Mouse (Mus musculus) retina, postnatal 1 day (tissue): Measurements from ENCODE around the gene Iqsec1.

Experiments
- DNase-seq: peaks from one replicate; pipeline ENCODE4 v3.0.0-alpha.2; 2012

The Iqsec1 gene

DNA sequence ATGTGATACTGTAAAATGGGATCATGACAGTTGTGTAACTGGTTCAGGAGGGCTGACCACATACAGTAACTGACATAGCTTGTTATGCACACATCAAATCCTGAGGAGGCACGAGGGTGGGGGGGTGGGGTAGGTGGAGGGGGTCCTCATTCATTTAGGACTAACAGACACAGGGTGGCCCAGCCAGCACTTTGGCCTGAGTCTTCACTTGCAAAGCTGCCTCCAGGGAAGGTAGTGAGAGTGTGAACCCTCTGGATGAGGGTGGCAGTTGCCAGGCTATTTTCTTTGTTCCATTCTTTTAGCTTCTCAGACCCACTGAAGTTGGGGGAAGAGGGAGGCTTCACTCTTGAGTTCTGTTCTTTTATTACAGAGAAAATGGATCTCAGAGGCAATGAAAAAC is 177.9 kb downstream of the Iqsec1 start:
- DNase-seq: no peak

DNA sequence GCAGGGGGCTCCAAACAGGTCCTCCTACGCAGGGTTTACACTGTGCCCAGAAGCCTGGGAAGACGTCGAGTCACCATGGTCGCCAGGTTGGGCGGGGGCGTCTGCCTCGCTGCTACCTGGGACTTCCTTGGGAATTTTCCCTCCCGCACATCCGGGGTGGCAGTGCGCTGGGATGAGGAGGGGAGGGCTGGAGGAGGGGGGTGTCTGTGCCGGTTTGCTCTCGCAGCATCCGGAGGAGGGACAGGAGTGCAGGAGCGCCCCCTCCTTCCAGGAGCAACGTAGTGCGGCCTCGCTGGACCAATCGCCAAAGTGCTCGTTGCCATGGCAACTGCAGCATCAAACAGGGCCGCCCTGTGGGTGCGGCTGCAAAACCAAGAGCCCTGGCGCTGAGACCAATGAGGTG is 178.5 kb downstream of the Iqsec1 start:
- peak; percentile 94 for DNase-seq

DNA sequence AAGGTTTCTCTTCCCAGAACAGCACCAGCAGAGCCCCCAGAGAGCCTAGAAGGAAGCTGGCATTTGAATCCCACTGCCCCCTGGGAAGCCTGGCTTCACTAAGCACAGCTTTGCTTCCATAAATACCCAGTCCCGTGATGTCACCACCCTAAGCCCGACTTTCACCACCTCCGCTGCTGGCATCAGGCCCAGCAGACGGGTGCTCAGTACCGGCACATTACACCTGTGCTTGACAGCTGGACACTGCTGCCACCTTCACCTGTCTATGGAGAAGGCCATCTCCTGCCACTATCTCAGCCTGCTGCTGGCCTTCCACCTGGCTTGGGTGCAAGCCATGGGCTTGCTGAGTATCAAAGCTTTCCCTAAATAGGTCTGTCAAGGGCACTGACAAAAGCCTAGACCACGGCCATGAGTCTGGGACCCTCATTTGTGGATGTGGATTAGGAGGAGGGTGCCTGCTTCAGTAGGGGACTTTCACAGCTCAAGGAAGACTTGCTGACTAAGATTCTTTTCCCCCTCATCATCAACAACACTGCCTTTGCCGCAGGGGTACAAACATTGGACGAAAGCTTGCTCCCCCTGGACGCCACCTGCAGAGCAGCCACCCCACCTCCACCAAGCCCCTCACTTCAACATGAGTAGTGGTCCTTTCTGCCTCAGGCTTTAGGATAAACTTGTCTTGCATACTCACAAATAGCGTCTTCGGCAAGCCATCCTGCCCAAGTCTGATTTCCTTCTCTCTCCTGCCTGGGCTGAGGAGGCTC is 179.2 kb downstream of the Iqsec1 start:
- DNase-seq: peak; percentile 35

DNA sequence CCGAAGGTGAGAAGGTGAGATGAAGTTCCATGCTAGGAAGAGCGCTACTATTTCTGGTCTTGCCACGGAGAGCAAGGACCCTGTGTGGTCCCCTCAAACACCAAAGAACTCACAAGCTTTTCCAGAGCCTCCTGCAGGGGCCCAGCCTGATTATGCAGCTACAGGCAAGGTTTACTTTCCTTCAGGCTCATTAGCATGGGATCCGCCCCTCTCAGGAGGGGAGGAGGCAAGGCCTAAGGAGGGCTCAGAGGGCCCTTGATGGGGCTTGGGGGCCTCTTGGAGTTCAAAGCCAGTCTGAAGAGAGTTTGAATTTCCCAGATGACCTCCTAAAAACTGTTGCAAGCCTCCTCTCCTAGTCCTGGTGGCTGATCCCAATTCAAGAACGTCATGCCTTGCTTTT is 179.9 kb downstream of the Iqsec1 start:
- peak; percentile 62 for DNase-seq

DNA sequence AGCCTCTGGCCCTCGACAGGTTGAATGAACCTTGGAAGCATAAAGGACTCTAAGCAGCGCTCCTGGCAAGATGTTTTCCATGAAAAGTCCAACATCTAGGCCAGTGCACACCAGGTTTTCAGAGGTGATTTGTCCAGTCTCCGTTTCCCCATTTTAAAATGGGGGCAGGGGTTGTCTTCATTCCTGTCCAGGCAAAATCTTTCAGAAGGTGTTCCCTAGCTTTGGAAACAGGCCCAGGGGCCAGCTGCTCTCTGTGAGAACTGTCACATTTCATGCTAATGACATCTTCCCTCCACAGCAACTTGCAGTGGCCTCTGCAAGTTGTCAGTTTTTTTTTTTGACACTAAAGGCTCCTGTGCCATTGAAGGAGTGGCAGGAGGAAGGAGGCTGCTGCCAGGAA is 180.4 kb downstream of the Iqsec1 start:
- no peak for DNase-seq

DNA sequence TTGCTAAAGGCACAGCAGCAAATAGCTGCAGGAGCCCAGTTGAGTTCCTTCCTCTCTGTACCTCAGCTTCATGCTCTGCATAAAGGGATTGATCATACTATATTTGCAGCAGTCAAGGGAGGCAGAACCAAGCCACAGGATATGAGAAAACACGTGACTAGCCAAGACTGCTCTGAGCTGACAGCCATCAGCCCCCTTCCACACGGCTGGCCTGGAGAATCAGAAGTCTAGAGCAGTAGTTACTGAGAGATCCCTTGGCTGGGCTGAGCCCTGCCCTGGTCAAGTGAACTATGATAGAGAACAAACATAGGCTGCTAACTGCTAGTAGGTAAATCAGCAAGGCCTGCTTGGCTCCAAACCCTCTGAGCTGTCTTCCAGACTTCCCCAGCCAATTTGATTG is 180.9 kb downstream of the Iqsec1 start:
- DNase-seq: no peak

DNA sequence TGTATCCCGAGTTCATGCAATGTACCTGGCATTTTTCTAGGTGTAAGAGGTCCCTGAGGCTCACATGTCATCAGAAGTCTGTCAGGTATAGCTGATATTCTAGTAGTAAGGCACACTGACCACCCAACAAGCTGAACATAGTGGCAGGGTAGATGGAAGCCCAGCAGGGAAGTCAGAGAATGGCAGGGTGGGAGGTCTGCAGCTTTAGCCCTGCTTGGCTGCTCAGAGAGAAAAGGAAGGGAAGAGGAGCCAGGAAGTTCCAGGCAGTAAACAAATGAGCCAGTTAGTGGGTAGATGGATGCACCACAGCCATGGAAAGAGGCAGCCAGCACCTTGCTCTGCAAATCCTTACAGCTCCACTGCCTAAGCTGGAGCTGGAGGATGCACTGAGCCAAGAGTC is 181.7 kb downstream of the Iqsec1 start:
- peak; percentile 63 for DNase-seq

DNA sequence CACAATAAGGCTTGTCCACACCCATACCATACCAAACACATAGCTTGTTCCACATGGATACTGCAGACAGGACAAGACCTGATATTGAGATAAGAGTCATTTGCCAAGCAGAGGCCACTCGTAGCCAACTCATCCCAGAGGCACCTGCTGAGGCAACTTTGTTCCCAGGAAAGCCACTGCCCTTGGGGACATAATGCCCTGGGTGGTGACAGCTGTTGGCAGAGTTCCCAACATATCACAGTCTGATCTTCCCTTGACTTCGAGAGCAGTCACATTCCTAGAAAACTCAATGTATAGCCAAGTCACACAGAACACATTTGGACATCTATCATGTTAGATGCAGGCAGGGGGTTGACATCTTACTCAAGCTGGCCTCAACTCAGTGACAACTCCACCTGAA is 183.4 kb downstream of the Iqsec1 start:
- DNase-seq: no peak

DNA sequence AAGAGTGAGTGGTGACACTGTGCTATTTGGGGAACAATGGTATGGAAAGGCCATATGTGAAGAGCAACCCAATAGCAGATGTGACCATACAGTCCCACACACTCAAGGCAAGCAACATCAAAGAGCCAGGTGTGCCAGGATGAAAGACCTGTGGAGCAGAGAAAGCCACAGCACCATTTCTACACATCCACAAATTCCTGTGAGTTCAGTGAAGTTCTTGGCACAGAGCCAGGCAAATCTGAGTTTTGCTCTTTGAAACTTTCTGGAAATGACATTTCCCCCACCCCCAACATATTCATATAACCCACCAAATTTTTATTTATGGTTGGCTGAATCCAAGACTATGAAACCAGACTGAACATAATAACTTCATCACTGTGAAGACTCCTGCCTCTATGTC is 183.8 kb downstream of the Iqsec1 start:
- no peak for DNase-seq

DNA sequence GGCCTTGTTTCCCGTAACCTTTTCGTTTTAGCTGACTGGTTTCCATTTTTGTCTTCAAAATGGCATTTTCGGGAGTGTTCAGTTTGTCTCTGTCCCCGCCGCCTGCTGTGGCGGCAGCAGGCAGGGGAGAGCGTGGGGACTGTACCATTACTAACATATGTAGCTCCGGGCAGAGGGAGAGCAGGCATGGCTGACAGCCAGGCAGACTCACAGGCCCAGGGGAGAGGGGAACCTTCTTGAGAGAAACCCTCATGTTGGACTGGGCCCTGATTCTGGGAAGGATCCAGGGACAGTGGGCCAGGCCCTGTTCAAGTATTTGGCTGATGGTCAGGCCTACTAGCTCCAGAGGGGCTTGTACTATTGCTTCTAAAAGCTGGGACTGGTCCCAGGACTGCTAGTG is 185.9 kb downstream of the Iqsec1 start:
- DNase-seq: no peak

DNA sequence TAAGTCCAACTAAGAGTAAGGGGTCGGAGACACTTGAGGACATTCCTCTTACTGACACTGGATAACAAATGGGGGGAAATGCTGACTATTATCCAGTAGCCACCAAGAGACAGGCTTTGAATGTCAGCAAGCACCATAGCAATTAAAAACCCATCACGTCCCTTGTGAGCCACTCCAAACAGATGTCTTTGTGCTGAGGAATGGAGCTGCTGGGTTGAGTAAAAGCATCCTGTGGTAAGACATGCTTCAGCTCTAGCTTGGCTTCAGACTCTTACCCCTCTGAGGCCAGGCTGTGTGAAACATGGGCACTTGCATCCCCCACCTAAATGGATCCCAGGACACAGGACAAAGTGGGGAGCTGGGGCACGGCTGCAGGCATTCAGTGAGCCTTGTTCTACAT is 186.4 kb downstream of the Iqsec1 start:
- no peak for DNase-seq

DNA sequence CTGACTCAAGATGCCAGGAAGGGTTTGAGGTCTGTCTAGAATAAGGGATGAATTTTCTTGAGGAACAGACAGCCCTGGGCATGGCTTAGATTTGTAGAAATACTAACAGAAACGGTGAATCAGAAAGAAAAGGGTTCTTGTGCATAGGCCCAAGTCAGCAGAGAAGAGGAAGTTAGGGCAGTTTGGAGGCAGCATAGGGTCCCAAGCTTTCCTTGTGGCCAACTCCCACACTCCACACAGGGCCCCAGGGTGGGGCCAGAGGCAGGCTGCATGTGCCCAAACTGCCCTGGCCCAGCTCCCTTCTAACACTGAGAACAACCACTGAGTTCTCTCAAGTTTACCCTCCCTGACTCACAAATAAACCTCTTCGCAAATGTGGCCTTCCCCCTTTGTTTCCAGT is 187.7 kb downstream of the Iqsec1 start:
- DNase-seq: no peak

DNA sequence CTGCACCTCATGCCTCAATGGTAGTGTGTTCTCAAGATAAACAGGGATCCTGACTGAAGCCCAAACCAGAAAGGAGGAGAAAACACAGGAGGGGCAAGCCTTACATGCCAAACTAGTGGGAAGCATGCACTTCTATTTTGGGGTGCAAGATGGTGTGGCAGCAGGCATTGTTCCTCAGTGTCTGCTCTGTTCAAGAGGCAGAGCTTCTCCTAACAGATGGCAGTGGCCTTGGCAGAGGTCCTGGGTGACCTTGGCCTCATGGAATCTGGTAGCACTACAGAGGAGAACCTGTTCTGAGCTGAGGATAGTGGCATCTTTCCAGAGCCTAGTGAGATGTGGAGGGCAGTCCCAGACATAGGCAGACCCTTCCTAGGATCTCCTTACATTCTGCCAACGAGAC is 189.4 kb downstream of the Iqsec1 start:
- DNase-seq: no peak

DNA sequence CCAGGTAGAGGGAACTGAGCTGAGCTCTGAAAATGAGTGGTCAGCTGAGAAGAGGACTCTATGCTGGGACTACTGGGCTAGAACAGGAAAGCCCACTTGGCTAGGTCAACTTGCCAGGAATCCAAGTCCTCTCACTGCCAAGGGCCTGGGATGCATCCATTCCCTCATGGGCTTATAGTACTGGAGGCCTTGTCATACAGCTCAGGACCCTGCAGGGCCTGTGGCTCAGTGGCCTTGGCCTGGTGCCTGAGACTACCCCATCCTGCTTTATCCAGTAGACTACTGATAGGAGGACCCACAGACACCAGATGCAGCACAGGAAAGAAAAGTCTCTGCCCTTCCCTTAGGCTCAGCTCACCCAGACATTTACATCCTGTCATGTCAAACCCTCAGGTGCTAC is 190.3 kb downstream of the Iqsec1 start:
- no peak for DNase-seq

DNA sequence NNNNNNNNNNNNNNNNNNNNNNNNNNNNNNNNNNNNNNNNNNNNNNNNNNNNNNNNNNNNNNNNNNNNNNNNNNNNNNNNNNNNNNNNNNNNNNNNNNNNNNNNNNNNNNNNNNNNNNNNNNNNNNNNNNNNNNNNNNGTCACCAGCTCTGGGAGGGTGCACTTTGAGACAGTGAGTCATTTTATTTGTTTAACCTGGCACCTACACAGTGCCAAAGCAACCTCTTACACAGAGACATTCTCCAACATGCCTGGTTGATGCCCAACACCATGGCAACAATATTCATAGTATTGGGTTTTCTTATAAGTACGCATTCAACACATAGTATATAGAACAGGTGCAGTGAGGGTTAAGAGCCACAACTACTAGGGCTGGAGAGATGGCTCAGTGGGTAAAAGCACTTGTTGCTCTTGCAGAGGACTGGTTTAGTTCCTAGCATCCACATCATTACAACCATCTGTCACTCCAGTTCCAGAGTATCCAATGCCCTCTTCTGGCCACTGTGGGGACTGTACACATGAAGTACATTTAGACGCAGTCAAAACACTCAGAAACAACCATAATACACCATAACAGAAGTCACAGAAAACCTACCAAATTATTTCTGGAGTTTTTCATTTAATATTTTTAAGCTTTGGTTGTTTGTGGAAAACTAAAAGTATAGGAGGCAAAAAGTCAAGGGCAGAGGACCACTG is 191.4 kb downstream of the Iqsec1 start:
- DNase-seq: no peak

DNA sequence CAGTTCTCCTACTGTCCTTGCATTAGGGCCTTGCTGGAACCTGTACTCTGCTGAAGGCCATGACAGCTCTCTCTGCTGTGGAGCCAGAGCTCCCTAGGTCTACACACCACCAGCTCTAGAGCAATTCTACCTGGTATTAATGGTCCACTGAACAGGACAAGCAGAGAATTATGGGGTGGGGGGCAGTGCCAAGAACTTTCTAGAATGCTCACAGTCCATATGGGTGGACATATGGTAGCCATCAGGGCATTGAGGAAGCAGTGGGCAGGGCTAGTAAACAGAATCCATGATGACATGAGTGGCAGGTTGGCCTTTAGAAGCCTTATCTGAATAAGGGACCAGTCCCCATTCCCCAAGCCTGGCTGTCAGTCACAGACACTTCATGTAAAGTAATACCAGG is 197.6 kb downstream of the Iqsec1 start:
- no peak for DNase-seq

DNA sequence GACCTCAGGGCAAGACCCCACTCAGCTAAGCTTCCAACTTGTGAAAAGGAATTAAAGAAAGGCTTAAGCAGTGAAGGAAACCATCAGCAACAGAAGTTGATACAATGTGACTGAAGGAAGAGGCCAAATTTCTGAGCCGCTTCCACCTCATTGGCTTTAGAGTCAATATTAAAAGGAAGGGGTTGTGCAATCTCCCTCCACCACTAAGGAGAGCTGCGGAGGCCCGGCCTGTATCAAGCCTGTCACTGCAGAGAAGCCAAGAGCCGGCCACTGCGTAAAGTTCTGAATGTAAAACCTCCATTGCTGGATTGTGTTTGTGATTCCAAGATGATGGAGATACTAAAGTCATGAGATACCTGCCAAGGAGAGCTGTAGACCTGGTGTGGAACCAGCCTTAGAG is 199.0 kb downstream of the Iqsec1 start:
- DNase-seq: no peak

DNA sequence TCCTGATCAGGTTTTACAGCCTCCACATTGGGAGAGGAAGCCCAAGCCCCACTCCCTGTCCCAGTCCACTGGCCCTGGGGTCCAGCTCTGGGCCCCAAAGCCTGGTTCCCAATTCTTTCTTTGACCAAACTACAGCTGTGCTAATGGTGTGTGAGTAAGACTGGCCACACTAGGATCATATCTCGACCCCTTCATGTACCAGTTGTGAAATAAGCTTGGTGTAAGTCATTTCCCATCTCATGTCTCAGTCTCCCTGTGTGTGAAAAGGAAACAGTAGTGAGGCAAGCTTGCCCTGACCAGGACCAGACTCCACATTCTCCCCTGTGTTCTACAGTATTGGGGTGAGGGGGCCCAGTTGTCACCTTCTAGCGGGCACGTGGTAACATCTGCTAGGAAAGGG is 200.9 kb downstream of the Iqsec1 start:
- no peak for DNase-seq

DNA sequence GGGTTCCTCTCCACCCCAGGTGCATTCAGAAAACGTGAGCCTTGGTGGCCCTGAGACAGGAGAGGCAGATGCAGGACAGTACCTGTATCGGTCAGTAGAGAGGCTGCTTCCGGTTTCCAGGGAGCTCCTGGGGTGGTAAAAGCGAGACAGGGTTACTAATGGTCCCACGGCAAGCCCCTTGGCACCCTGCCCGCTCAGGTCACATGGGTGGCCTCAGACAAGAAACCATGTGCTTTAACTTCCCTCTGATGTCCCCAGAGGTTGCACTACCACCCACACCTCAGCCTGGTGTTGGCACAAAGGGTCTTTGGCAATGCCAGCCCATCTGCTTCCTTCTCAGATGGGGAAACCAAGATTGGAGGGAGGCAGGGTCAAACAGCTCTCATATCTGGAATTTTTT is 201.4 kb downstream of the Iqsec1 start:
- no peak for DNase-seq

DNA sequence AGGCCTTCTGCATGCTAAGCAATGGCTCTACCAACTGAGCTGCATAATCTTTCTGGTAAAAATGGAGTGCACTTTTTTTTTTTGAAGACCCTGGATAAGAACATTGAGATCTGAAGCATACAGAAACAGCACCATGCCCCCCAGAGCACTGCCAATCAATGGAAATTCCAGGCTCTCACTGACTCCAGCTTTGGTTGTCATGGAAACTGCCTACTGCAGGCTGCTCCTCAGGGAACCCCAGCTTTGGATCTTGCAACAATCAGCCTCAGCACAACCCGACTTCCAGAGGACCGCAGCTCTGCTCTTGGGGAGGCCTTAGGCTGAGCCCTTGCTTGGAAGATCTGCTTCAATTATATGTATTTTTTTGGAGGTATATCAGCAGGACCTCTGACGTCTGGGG is 201.9 kb downstream of the Iqsec1 start:
- DNase-seq: no peak

DNA sequence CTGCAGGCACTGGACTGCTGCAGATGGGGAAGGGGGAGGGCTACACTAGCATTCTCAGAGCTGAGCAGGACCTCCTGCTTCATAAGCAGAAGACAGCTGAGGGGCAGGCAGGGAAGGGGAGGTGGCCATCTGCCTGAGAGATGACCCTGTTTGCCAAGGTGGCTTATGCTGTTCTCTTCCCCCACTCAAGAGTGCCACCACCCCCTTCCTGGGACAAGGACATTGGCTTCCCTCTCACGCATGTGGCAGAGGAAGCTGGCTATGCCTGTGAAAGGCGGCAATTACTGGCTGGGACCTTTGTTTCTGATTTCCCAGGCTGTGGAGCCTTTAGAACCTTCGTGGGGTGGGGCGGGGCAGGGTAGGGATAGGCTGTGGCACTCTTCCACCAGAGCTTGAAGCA is 204.5 kb downstream of the Iqsec1 start:
- DNase-seq: peak; percentile 62

DNA sequence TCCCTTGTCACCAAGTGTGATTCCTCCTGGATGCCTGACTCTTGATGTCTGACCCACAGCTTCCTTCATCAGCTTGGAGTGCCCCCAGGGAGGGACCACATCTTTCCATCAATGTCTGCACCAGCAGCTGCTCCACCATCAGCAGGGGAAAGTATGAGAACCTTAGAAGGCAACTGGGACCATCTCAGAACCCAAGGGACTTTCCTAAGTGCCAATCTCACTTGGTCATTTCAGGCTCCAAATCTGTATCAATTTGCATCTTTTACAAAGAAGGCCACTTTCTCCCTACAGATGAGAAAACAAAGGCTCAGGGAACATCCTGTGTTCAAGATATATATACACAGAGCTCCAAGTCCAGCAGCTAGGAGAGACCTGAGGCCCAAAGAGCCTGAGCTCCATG is 205.3 kb downstream of the Iqsec1 start:
- DNase-seq: no peak

DNA sequence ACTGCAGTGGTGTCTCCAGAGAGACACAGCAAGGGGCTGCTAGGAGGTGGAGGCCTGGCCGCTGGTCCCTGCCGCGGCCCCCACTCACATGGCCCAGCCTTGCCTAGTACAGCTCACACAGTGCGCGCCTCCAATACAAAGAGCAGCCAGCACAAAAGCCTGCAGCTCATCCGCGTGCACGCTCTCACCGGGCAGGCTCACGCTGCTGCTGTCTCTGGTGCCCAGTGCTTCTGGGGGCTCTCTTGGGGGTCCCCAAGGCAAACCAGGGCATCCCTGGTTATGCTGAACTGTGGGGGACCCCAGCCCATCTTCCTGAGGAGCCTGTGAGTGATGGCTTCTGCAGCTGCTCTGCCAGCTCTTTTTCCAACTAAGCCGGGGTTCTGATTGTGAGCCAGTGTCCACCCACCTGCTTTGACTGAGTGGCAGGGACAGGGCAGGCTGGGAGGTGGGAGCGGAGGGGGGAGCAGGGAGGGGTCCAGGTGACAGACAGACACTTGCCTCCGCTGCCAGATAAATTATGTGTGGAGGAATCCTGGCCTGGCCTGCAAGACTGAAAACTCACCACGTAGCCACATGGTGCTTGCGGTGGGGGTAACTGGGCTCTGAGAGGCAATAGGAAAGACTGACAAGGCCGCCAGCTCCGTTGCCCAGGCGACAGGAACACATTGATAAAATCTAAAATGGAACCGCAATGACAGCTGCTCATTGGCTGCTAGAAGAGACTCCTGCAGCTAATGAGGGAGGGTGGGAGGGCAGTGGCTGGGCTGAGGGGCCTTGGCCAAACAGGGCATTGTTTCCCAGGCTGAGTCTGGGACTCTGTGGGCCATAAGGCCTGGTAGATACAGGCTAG is 206.3 kb downstream of the Iqsec1 start:
- DNase-seq: peak; percentile 91

DNA sequence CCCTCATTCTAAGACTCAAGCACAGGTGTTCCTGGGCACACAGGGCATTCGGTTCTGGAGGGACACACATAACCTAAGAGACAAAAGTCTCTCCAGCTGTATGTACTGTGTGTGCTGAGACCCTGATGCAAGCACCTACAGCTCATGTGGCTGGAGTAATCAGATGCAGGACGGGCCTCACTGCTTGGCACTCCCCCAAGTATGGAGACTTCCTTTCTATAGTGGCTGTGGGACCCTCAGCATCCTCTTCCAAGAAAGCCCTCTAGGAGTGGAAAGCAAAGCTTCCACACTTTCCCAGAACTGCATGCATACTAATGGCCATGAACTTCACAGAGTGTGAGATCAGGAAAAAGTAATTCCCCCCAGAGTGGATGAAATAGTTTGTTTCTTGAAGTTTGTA is 208.0 kb downstream of the Iqsec1 start:
- no peak for DNase-seq
